ENCODE assay signal across 10 mouse cellular contexts in the genomic region with DNA sequence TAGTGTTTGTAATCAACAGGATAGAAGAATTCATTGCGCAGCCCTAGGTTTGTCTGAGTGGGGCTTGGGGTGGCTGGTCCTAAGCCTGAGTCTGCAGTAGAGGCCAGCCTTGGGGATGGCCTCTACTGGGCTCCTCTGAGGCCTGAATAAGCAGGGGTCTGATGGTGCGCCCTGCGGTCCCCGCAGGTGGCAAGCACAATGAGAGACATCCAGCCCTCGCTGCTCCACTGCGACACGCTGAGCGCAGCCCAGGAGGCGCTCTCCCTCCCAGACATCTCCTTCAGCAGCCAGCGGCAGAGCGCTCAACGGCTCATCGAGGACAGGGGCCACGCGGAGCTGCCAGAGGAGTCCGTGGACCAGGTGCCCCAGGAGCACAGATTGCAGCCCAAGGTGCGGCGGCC.
DNase-seq lines count a peak whose midpoint lies in the region; ATAC-seq and TF ChIP-seq lines count a peak whose summit lies in the region.
"Had no signal": no experiment of that assay in that cellular context is flagged by ENCODE, and none has a peak within 500 bp of the region (broad histone marks: within the 10 kb centered on the region; RNA-seq: fewer than 3 reads in every experiment).

No protein-coding gene starts in this region.

- DNase-seq in heart, adult 2 months: no peak
- DNase-seq in ovary, postnatal 36 days (ENCODE audit: low spot score): peak; percentile 3
- DNase-seq in ovary, adult 18-20 months (ENCODE audit: low spot score): no peak
- DNase-seq in testis, postnatal 14 days (ENCODE audit: low spot score): peak; percentile 8
- no peak for DNase-seq in cerebellum, adult 11 months
- DNase-seq: gastrocnemius, postnatal 14 days had no signal

- H3K27ac ChIP-seq in heart, embryonic 11.5 days (ENCODE audit: low read depth, low read length): no peak overlapping the region
- no peak overlapping the region for H3K27ac ChIP-seq in heart, adult 2 months
- no peak overlapping the region for H3K27ac ChIP-seq in hindbrain, embryonic 16.5 days (ENCODE audit: low read depth, low read length)
- H3K27ac ChIP-seq: limb, embryonic 12.5 days had no signal

- WGBS in heart, embryonic 11.5 days (ENCODE audit: insufficient replicate concordance): 8% methylated on average over 17 of the region's 18 CpGs
- WGBS in heart, adult 2 months: 23% methylated on average over 18 of the region's 18 CpGs
- 24% methylated on average over 18 of the region's 18 CpGs for WGBS in hindbrain, embryonic 16.5 days

- no peaks in the 10 kb centered on the region for H3K9me3 ChIP-seq in heart, embryonic 11.5 days (replicated peaks; ENCODE audit: control insufficient read depth, low read length)
- H3K9me3 ChIP-seq in hindbrain, embryonic 16.5 days (ENCODE audit: control insufficient read depth, low read length): no peaks in the 10 kb centered on the region
- H3K9me3 ChIP-seq: limb, embryonic 12.5 days had no signal

- no peaks in the 10 kb centered on the region for H3K27me3 ChIP-seq in heart, embryonic 11.5 days (ENCODE audit: control insufficient read depth, insufficient read depth, low read length)
- H3K27me3 ChIP-seq in heart, adult 2 months (ENCODE audit: control insufficient read depth, insufficient read depth, low read length): no peaks in the 10 kb centered on the region
- H3K27me3 ChIP-seq in hindbrain, embryonic 16.5 days (replicated peaks; ENCODE audit: control insufficient read depth, insufficient read depth, low read length): no peaks in the 10 kb centered on the region

- no peak for ATAC-seq in heart, embryonic 11.5 days (replicated peaks; ENCODE audit: insufficient number of reproducible peaks, low FRiP score, low TSS enrichment)
- ATAC-seq in hindbrain, embryonic 16.5 days: peak; percentile 50; the same call in 1 of the 2 replicates
- ATAC-seq in monocyte, adult 5-6 weeks (replicated peaks; ENCODE audit: insufficient number of reproducible peaks, low FRiP score, low TSS enrichment, poor library complexity, severe bottlenecking): no peak

- no peak overlapping the region for H3K4me3 ChIP-seq in heart, embryonic 11.5 days (ENCODE audit: low read depth, low read length)
- H3K4me3 ChIP-seq in heart, adult 2 months: no peak overlapping the region
- no peak overlapping the region for H3K4me3 ChIP-seq in hindbrain, embryonic 16.5 days (ENCODE audit: low read length)
- H3K4me3 ChIP-seq: limb, embryonic 12.5 days had no signal

- TF ChIP-seq POLR2A in heart, adult 2 months (IDR thresholded peaks at IDR 0.05; ENCODE audit: insufficient read depth, low read depth, low read length): no peak

- TF ChIP-seq EP300 in heart, adult 2 months (IDR thresholded peaks at IDR 0.05; ENCODE audit: insufficient read depth, low read depth, low read length): no peak

- intact Hi-C loops in heart, adult 2 months (cut with DNase I): no loop called here

- H3K9ac ChIP-seq in heart, embryonic 11.5 days (ENCODE audit: low read depth, low read length): 0 out of 2 replicates have a peak overlapping the region, but pooled peaks have one; percentile 12
- H3K9ac ChIP-seq in heart, adult 2 months (ENCODE audit: low read depth, low read length): no peak overlapping the region
- H3K9ac ChIP-seq in hindbrain, embryonic 16.5 days (ENCODE audit: low read depth, low read length): no peak overlapping the region
- H3K9ac ChIP-seq: limb, embryonic 12.5 days had no signal

- H3K4me1 ChIP-seq in heart, embryonic 11.5 days (ENCODE audit: control insufficient read depth, insufficient read depth, low read length): no peaks in the 10 kb centered on the region
- H3K4me1 ChIP-seq in heart, adult 2 months (ENCODE audit: control insufficient read depth, insufficient read depth, low read length): no peaks in the 10 kb centered on the region
- H3K4me1 ChIP-seq in hindbrain, embryonic 16.5 days (ENCODE audit: control insufficient read depth, insufficient read depth, low read depth, low read length): peaks cover 3% of the 10 kb centered on the region; the same call in 1 of the 2 replicates
- H3K4me1 ChIP-seq: limb, embryonic 12.5 days had no signal

- no peak for TF ChIP-seq CTCF in heart, adult 2 months (IDR thresholded peaks at IDR 0.05)

- H3K4me2 ChIP-seq in heart, embryonic 11.5 days: peak overlapping the region; percentile 53
- H3K4me2 ChIP-seq in hindbrain, embryonic 16.5 days (ENCODE audit: low read length): no peak overlapping the region; the same call in 1 of the 2 replicates
- H3K4me2 ChIP-seq: limb, embryonic 12.5 days had no signal

- no peaks in the 10 kb centered on the region for H3K36me3 ChIP-seq in heart, embryonic 11.5 days (ENCODE audit: control insufficient read depth, insufficient read depth, low read length)
- H3K36me3 ChIP-seq in heart, adult 2 months (ENCODE audit: control insufficient read depth, insufficient read depth, low read length): no peaks in the 10 kb centered on the region
- no peaks in the 10 kb centered on the region for H3K36me3 ChIP-seq in hindbrain, embryonic 16.5 days (ENCODE audit: control insufficient read depth, insufficient read depth, low read length)
- H3K36me3 ChIP-seq: limb, embryonic 12.5 days had no signal

- no peaks in the 10 kb centered on the region for H3K79me2 ChIP-seq in heart, adult 2 months (replicated peaks; ENCODE audit: control insufficient read depth, insufficient read depth, low read length)

Comparison
In these comparisons a context has a peak if more than half of its experiments do, and no peak if none do; other contexts are left out.
1. DNase-seq: peak in ovary, postnatal 36 days (single experiment) and testis, postnatal 14 days (single experiment); none in heart, adult 2 months (0 of 2), ovary, adult 18-20 months (single experiment) and cerebellum, adult 11 months (single experiment).